Mouse (Mus musculus) brain, embryonic 18.5 days (tissue): ENCODE measurements around the gene Klre1.
"Not testable (repeated sequence)": the region's sequence is repeated elsewhere in the genome, so short reads cannot be mapped to it uniquely, and the experiment has no call there.

Source experiments
- DNase-seq: peaks from one replicate; pipeline ENCODE4 v3.0.0-alpha.2; 2012; ENCODE audit warnings: low read depth, low spot score

The Klre1 gene

DNA sequence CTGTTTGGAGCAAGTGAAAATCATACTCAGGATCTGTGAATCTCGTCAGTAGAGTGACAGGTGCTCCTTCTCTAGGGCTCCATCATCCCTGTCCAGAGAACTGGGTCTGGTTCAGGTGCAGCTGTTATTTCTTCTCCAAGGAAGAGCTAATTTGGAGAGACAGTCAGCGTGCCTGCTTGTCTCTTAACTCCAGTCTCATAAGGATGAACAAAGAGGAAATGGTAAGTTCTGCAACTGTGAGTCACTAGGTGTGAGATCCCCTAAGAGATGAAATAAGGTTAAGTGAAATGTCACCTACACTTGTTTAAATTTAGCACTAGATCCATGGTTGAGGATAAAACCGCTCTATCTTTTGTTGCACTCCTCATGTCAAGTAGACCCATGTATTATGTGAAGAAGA, 5.3 kb downstream of the Klre1 start:
- no peak for DNase-seq

DNA sequence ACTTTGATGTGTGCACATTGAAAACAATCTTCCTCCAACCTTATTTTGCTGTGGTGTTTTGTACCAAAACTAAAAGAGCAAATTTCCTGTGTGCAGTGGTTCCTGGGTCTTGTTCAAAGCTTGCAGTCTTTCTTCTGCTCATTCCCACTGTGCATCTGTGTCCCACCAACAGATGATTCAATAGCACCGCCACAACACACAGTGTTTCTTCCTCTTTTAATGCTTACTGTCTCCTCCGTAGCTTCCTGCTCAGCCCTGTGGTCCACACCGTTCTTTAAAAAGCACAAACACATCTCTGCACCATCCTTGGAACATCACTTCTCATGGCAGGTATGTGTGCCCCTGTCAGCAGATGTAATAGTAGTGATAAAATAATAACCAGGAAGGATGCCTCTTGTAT, 13.8 kb downstream of the Klre1 start, which contains the start of gene Klrd1:
Gene Klrd1 (plus strand): TSS at position 275 of the 400 bp plus-strand sequence.
- DNase-seq: no peak

DNA sequence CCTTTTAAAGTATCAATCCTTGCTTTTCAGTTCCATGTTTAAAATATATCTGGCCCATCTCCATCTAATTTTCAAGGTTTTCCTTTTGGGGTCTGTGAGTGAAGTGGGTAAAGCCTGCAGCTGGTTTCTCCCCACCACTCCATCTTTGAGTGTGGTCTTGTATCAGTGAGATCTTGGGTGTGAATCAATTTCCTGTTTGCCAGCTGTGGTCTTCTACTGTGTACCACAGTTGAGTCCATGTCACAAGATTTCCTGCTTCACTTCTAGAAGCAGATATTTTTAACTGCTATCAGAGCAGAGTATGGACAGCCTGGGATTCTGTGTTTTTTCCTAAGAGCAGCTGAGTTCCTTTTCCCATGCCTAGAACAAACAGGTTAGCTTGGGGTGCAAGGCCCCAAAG, 30.7 kb downstream of the Klre1 start:
- DNase-seq: no peak

DNA sequence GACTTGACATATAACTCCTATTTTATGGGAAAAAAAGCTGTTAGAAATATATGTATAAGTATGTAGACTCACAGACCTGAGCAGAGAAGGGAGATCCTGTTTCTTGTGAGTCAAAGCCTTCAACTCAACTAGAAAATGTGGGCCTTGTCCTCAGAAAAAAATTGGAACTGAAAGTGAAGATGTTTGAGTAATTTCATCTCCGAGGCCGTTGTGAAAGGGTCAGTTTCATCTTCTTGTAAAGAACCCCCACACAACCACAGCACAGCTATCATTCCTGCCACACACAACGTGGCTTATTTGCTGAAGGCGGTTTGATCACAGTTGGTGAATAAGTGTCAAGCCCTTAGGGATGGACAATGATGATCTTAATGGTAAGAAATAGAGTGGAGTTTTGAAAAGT, 46.0 kb downstream of the Klre1 start, which contains the start of gene Klrk1:
Gene Klrk1 (minus strand): TSS at position 130 of the 400 bp plus-strand sequence.
- no peak for DNase-seq

DNA sequence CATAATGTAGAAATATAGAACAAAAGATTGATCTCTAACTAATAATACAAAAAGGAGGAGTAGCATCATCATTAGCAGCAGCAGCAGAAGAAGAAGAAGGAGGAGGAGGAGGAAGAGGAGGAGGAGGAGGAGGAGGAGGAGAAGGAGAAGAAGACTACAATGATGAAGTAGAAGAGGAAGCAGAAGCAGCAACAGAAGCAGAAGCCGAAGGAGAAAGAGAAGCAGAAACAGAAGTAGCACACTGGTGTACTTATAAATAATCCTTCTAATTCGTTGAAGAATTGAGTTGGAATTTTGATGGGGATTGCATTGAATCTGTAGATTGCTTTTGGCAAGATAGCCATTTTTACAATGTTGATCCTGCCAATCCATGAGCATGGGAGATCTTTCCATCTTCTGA, 53.3 kb downstream of the Klre1 start:
- not testable (repeated sequence) for DNase-seq
